Comparison of ENCODE assay signal across 12 mouse cellular contexts in genomic region chr3:147853346-147853745, GRCm38 (mm10).
DNase-seq lines count a peak whose midpoint lies in the region; ATAC-seq and TF ChIP-seq lines count a peak whose summit lies in the region.
"Had no signal": no experiment of that assay in that cellular context is flagged by ENCODE, and none has a peak within 500 bp of the region (broad histone marks: within the 10 kb centered on the region; RNA-seq: fewer than 3 reads in every experiment).

No protein-coding gene starts in this region.

- intact Hi-C loops in left cerebral cortex, postnatal 4 days (cut with DNase I): no loop called here
- intact Hi-C loops in left cerebral cortex, adult 2 months (cut with DNase I): no loop called here

- no peaks in the 10 kb centered on the region for H3K9me3 ChIP-seq in heart, embryonic 16.5 days (replicated peaks; ENCODE audit: control insufficient read depth, low read length)
- H3K9me3 ChIP-seq: midbrain, embryonic 12.5 days had no signal

- H3K9ac ChIP-seq in heart, embryonic 16.5 days (ENCODE audit: low read length): no peak overlapping the region
- H3K9ac ChIP-seq: midbrain, embryonic 12.5 days had no signal

- peaks cover 5% of the 10 kb centered on the region; the same call in 1 of the 2 replicates for H3K4me1 ChIP-seq in heart, embryonic 16.5 days (ENCODE audit: control insufficient read depth, insufficient read depth, low read length)

- peak; percentile 49 for ATAC-seq in heart, embryonic 16.5 days (replicated peaks; ENCODE audit: extremely low read depth, insufficient read depth, low FRiP score)
- ATAC-seq in activated CD4-positive, CD25-positive, alpha-beta regulatory T cell, adult 4 months: no peak

- H3K4me2 ChIP-seq in heart, embryonic 16.5 days (ENCODE audit: low read depth, low read length): no peak overlapping the region
- H3K4me2 ChIP-seq: midbrain, embryonic 12.5 days had no signal

- H3K4me3 ChIP-seq in left cerebral cortex, adult 2 months: no peak overlapping the region
- no peak overlapping the region for H3K4me3 ChIP-seq in heart, embryonic 16.5 days (ENCODE audit: low read length)
- H3K4me3 ChIP-seq: midbrain, embryonic 12.5 days had no signal

- 20% methylated on average over 4 of the region's 4 CpGs for WGBS in heart, embryonic 16.5 days

- DNase-seq in cerebellum, postnatal 14 days: peak; percentile 55 to 64
- no peak for DNase-seq in cerebellum, adult 9-10 months
- peak; percentile 47 for DNase-seq in left cerebral cortex, postnatal 4 days
- no peak for DNase-seq in left cerebral cortex, adult 2 months (ENCODE audit: extremely low spot score in 1 of 2, low spot score in 2 of 2)
- DNase-seq in adrenal gland, adult (ENCODE audit: inconsistent age in 2 of 2, low spot score in 1 of 2): peak; percentile 86 to 95
- no peak for DNase-seq in urinary bladder, postnatal 10 days (ENCODE audit: low spot score)
- DNase-seq: B cell, adult 2 months; cerebellum, adult 8-10 months had no signal

- no peaks in the 10 kb centered on the region for H3K36me3 ChIP-seq in heart, embryonic 16.5 days (ENCODE audit: control insufficient read depth, insufficient read depth)
- H3K36me3 ChIP-seq: midbrain, embryonic 12.5 days had no signal

- no peak overlapping the region for H3K27ac ChIP-seq in left cerebral cortex, adult 2 months
- no peak overlapping the region for H3K27ac ChIP-seq in heart, embryonic 16.5 days (ENCODE audit: low read length)
- H3K27ac ChIP-seq: midbrain, embryonic 12.5 days; stomach, postnatal 0 days had no signal

- no peaks in the 10 kb centered on the region for H3K27me3 ChIP-seq in heart, embryonic 16.5 days (ENCODE audit: control insufficient read depth, insufficient read depth, low read length)
- H3K27me3 ChIP-seq: midbrain, embryonic 12.5 days had no signal

- TF ChIP-seq CTCF in left cerebral cortex, adult 2 months (IDR thresholded peaks at IDR 0.05): no peak

Comparison
In these comparisons a context has a peak if more than half of its experiments do, and no peak if none do; other contexts are left out.
1. DNase-seq: peak in cerebellum, postnatal 14 days (2 of 2), left cerebral cortex, postnatal 4 days (single experiment) and adrenal gland, adult (2 of 2); none in cerebellum, adult 9-10 months (single experiment), left cerebral cortex, adult 2 months (0 of 2) and urinary bladder, postnatal 10 days (single experiment).